Mouse (Mus musculus): ENCODE results near the gene Kalrn. TPM values are rescaled to one million over a fixed set of nuclear protein-coding genes. Genes with fewer than 3 reads are reported as not detected.

Kalrn gene
- total RNA-seq, 1 experiment from 2014 or later: 8.2 TPM

- no peak for DNase-seq
Observed at GRCm38 (mm10) chr16:34427654-34428053, 145.7 kb downstream of the Kalrn start.

GRCm38 (mm10) chr16:34421473-34421872, 151.9 kb downstream of the Kalrn start:
- DNase-seq: no peak

- no peak for DNase-seq
Observed at GRCm38 (mm10) chr16:34417966-34418365, 155.4 kb downstream of the Kalrn start.

- DNase-seq: no peak
Observed at GRCm38 (mm10) chr16:34417383-34417782, 155.9 kb downstream of the Kalrn start.

- no peak for DNase-seq
Observed at GRCm38 (mm10) chr16:34414581-34414980, 158.8 kb downstream of the Kalrn start.

- DNase-seq: peak; percentile 32
Observed at GRCm38 (mm10) chr16:34413868-34414333, 159.4 kb downstream of the Kalrn start.

GRCm38 (mm10) chr16:34407036-34407435, 166.3 kb downstream of the Kalrn start:
- DNase-seq: no peak

GRCm38 (mm10) chr16:34405094-34405493, 168.2 kb downstream of the Kalrn start:
- no peak for DNase-seq

GRCm38 (mm10) chr16:34401216-34401615, 172.1 kb downstream of the Kalrn start:
- no peak for DNase-seq

GRCm38 (mm10) chr16:34400102-34400728, 173.1 kb downstream of the Kalrn start:
- DNase-seq: peak; percentile 65

- DNase-seq: no peak
Observed at GRCm38 (mm10) chr16:34395221-34395811, 178.0 kb downstream of the Kalrn start.

GRCm38 (mm10) chr16:34389520-34390271, 183.6 kb downstream of the Kalrn start:
- DNase-seq: no peak

- no peak for DNase-seq
Observed at GRCm38 (mm10) chr16:34388871-34389270, 184.5 kb downstream of the Kalrn start.

- DNase-seq: no peak
Observed at GRCm38 (mm10) chr16:34385065-34385464, 188.3 kb downstream of the Kalrn start.

GRCm38 (mm10) chr16:34382992-34383391, 190.3 kb downstream of the Kalrn start:
- no peak for DNase-seq

GRCm38 (mm10) chr16:34376166-34376857, 197.0 kb downstream of the Kalrn start:
- DNase-seq: no peak

- no peak for DNase-seq
Observed at GRCm38 (mm10) chr16:34373519-34373918, 199.8 kb downstream of the Kalrn start.

GRCm38 (mm10) chr16:34372103-34372741, 201.1 kb downstream of the Kalrn start:
- DNase-seq: peak; percentile 27

GRCm38 (mm10) chr16:34359206-34359605, 214.1 kb downstream of the Kalrn start:
- DNase-seq: no peak

- DNase-seq: no peak
Observed at GRCm38 (mm10) chr16:34355547-34355946, 217.8 kb downstream of the Kalrn start.

GRCm38 (mm10) chr16:34354042-34354441, 219.3 kb downstream of the Kalrn start:
- DNase-seq: no peak

- DNase-seq: no peak
Observed at GRCm38 (mm10) chr16:34352747-34353146, 220.6 kb downstream of the Kalrn start.

Data from adrenal gland, postnatal 25 days (tissue).